Mouse (Mus musculus) left cerebral cortex, adult 11 months (tissue): ENCODE results near the gene Rabl3.

Source experiments
- DNase-seq: peaks from one replicate; pipeline ENCODE4 v3.0.0; 2022; ENCODE audit warnings: low spot score

The Rabl3 gene

GRCm38 (mm10) chr16:37550266-37550665 lies 10.6 kb downstream of the Rabl3 start:
- DNase-seq: no peak

DNA sequence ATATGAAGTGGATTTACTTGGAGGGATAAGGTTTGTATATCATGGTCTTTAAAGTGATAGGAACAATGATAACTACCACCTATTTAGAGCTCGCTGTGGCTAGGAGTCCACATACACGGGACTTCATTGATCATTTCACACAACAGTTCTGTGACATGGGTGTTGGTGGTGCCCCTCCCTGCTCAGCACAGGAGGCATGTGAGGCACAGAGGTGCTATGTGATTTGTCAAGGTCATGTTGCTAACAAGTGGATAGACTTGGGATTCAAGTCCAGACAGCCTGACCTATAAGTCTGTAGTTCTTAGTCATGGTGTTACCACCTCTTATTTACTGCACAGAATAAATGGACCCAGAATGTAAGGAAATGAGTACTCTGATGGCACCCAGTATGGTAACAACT lies 11.3 kb downstream of the Rabl3 start:
- no peak for DNase-seq

DNA sequence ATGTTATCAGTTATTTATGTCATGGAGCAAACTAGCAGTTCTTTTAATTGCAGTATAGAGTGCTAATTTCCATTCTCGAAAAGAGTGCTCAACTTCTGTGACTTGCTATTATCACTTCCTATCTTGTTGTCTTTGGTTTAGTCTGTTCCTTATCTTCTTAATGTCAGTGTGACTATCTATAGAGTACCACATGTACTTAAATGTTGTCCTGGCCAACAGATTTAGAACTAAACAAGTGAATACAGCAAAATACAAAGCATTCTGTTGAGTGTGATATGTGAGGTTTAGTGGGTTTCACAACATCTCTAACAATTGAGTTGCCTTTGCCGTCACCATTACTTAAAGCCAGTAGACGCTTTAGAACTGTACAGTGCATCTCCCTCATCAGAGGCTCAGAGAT lies 13.1 kb downstream of the Rabl3 start:
- DNase-seq: no peak

DNA sequence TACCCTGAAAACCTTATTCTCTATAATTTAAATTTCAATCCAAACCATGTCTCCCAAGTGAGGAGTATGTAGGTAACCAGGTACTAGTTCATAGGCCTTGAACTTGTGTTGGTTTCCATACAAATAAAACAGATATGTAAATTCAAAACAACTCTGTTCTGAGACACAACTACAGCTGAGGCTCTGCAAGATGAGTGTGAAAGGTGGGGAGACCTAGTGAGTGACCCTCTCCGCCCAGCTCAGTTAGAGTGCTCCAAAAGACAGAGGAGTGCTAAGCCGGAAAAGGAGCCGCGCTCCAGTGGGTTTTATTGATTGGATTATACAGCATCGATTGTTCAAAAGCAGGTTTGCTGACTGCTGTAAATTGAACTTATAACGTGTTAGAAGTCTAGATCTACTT lies 22.7 kb downstream of the Rabl3 start:
- DNase-seq: no peak

GRCm38 (mm10) chr16:37562961-37563360 lies 23.3 kb downstream of the Rabl3 start:
- DNase-seq: no peak

DNA sequence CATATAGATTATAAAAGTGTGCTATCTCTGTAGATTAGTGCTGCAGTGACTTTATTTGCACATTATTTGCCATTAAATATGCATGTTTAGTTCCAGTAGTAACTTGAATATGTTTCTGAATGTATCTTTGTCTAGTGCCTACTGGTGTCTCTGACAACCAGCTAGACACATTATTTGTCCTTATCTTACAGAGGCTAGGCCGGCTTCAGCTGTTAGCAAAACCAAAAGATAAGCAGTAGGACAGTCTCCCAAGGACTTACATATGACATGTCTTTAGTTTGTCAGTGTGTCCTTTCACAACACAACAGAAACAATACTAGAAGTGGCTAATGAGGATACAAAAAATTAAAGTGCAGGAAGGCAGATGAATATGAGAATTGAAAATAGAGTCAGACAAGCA lies 25.4 kb downstream of the Rabl3 start:
- no peak for DNase-seq

- DNase-seq: no peak
Measured at GRCm38 (mm10) chr16:37566107-37566506, 26.4 kb downstream of the Rabl3 start.

DNA sequence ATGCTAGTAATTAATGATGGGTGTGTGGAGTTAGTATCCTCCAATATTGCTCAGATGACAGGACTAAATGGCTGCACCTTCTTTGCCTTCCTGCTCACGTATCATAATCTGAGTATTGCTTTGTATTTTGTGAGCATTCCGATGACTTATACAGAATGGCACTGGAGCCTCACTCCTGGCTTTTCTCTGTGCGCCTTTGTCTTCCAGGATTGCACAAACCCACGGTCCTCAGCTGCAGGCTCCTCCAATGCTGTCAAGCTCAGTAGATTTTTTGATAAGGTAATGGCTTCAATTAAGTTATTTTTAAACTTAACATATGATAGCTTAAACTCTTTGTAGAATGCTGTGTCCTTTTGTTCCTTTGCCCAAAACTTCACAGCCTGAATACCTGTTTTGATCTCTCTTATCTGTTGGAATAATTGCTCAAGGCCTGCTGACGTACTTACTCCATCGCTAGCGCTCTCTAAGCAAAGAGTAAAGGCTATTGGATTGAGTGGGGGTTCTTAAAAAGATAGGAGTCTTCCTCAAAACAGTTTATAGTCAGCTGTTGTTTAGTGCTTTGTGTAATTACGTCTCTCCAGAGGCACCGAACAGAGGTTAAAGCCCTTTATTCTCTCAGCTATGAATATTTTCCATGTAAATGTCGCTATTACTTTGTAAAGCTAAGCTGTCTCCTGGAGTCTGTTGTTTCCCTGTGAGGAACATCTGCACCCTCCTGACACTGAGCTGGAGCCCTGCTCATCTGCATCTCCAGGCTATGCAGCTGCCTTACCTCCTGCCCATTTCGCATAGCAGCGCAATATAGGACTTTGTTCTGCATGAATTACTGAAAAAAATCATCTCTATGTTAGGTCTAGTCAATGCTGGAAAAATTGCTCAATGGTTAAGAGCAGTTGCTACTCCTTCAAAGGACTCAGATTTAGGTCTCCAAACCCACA lies 27.7 kb downstream of the Rabl3 start:
- DNase-seq: no peak

DNA sequence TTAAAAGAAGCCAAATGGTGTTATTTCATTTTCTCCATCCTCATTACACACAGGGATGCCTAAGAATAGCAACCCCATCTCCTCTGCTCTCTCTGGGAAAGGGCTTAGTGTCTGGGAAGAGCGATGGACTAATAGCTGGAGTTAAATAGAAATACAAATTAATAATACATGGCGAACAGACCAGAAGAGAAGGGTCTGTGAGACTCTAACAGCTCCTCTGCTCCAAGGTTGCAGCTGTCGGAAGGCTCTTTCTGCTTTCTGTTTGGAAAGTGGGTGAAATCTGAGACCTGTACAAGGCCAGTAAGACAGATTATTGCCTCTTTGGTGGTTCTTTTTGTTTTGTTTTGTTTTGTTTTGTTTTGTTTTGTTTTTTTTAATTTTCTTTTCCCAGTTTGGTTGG lies 31.9 kb downstream of the Rabl3 start:
- DNase-seq: no peak

GRCm38 (mm10) chr16:37572117-37572754 lies 32.6 kb downstream of the Rabl3 start:
- no peak for DNase-seq

DNA sequence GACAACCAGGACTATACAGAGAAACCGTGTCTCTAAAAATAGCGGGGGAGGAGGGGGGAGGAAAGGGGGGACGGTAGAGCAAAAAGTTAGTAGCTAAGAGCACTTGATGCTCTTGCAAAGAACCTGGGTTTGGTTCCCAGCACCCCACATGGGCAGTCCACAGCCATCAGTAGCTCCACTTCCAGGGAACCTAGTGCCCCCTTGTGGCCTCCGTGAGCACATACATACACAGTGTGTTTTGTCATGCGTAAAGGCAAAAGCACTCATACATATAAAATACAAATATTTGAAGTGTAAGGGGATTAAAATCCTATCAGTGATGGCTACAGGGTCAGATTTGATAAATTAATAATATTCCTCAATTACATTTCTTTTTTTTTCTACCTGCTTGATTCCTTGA lies 33.4 kb downstream of the Rabl3 start:
- no peak for DNase-seq

DNA sequence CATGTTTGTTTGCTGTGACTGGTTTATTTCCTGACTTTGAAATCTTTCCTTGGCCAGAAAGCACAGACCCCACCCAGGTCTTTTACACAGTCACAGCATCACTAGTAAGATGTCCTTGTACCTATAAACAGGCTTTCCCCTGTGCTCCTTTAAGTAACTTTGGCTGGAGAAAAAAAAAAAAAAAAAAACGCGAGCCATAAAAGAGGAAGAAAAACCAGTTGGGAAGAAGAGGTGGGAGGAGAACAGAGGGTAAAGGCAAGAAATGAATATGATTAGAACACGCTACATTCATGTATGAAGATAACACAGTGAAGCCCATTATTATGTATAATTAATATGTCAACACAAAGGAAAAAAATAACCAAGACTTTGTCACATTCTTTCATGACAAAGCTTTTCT lies 35.6 kb downstream of the Rabl3 start:
- no peak for DNase-seq

- no peak for DNase-seq
Measured at GRCm38 (mm10) chr16:37579591-37579990, 39.9 kb downstream of the Rabl3 start.

DNA sequence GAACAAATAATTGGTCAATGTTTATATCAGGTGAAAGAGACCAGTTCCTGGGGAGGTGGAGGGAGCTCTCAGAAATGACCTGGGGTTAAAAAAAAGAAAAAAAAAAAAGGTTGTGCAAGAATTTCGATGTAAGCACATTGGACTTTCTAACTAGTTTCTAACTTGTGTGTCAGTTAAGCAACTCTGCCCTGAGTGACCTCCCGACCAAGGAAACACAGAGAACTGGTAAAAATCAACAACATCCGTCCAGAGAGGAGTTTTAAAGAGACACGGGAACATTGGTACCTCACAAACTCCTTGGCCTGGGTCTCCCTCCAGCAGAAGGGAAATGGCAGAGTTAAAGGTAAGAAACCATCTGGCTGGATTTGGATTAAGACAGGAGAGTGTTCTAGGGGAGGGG lies 40.3 kb downstream of the Rabl3 start, which contains the start of gene Hgd:
Hgd (plus strand) TSS at position 160 of the 400 bp plus-strand sequence.
- DNase-seq: no peak

DNA sequence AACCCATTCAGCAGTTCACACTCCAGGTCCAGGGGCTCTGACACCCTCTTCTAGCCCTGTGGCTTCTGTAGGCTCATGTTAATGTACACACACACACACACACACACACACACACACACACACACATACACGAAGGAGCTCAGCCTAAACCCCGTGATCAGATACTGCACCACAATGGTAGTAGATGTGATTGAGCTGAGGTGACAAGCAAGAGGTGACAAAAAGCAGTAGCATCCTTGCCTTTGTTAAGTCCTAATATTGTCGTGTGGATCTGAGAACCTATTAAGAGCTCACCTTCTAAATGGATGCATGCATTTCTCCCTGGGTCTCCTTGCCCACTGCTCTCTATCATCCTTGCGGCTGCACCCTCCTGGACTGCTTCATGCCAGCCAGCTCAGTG lies 41.0 kb downstream of the Rabl3 start:
- no peak for DNase-seq

DNA sequence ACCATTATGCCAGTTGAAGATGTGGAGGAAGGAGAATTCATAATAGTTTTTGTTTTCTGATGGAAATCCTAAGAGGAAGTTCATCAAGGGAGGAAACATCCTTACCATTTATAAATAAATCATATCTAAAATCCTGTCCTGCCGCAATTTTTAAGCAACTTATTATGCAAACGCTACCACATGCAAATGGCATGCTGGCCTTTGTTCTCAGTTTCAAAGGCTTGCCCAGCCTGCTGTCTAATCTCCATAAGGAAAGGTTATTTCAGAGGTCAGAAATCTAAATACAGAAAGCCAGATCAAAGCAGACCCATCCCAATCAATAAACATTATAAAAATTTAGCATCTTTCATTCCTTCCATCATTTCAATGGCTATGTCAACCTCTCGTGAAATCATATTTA lies 42.2 kb downstream of the Rabl3 start:
- no peak for DNase-seq

DNA sequence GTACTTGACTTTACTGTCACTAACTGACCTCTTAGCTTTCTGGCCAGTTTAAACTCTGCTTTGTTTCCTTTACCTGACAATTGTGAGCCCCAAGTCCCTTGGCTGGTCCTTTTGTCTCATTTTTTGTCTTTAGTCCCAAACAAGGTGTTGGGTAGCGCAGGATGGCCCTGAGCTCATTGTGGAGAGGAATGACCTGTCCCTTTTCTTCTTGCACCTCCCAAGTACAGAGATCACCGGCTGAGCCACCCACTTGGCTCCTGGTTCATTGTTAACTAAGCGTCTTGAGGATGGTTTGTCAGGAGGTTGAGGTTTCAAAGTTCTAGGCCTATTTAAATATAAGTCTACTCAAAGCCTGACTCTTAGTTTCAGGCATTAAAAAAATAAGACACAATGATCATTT lies 43.6 kb downstream of the Rabl3 start:
- DNase-seq: no peak

DNA sequence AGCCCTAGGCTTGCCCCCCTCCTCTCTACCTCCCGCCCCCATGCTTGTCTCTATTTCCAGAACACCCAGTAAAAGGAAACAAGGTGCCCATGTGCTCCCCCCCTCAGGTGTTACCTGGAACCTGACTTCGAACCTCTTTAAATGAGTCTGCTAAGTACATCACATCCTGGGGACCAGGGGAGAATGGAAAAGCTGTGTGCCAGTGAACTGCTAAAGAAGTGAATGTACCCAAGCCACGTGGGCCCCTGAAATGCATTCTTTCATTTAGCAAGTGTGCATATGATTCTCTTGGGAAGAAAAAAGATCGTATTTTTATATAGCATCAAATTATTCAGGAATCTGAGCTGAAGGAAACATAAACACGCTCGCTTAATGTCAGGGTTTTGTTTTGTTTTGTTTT lies 44.1 kb downstream of the Rabl3 start:
- DNase-seq: no peak

- DNase-seq: no peak
Measured at GRCm38 (mm10) chr16:37584218-37585035, 44.7 kb downstream of the Rabl3 start.

GRCm38 (mm10) chr16:37585129-37585563 lies 45.5 kb downstream of the Rabl3 start:
- no peak for DNase-seq

DNA sequence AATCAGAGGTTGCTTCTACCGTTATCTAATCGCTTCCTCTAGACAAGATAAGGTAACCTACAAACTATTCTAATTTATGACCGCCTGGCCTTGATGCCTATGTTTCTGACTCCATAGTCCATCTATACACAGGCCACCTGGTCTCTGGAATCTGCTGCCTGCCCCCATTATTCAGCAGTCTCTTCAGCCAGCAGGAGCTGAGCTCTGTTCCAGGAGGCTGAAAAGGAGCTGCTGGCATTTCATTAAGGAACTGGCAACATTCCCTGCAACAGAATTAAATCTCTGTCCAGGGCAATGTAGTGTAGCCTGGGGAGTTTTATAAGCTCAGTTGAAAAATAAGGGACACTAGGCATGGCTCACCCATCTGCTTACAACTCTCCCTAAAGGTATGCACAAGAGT lies 51.2 kb downstream of the Rabl3 start:
- no peak for DNase-seq

DNA sequence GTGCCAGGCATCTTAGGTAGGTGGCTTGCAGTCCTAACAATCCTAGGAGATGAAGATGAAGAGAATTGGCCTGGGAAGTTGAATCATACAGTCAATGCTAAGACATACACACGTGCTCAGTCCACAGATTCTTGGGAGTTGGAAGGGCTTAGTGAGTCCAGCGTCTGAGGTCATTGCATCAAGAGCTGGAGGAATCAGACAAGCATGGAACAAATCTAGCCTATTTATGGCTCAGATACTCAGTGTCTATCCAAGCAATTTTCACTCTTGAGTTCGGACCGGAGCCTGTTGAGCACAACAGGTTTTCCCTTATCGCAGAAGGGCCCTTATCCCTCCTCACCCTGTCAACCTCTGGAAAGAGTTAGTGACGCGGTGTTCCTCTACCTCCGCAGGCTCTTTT lies 51.9 kb downstream of the Rabl3 start:
- no peak for DNase-seq

- no peak for DNase-seq
Measured at GRCm38 (mm10) chr16:37597412-37597811, 57.7 kb downstream of the Rabl3 start.
